Mouse (Mus musculus) WW6 (cell line): ENCODE measurements at regions not wholly inside any gene's neighbourhood (a gene's known extent, or its start where the extent isn't known, plus 50 kb on each side); places are given as distances from the start of the nearest gene placed in this dataset.

ENCODE experiments used
- DNase-seq: peaks from one replicate; pipeline ENCODE4 v3.0.0-alpha.2; 2013; ENCODE audit warnings: low read depth, low spot score

GRCm38 (mm10) chr8:64542501-64542900, 150.4 kb downstream of the Cpe start:
- DNase-seq: no peak

- no peak for DNase-seq
These were observed 152.9 kb downstream of the Cpe start for GRCm38 (mm10) chr8:64539846-64540472.

GRCm38 (mm10) chr8:64531780-64532179, 161.1 kb downstream of the Cpe start:
- DNase-seq: no peak

- no peak for DNase-seq
These were observed 170.3 kb downstream of the Cpe start for GRCm38 (mm10) chr8:64522441-64523102.

- DNase-seq: no peak
These were observed 173.2 kb downstream of the Cpe start for GRCm38 (mm10) chr8:64519650-64520049.

GRCm38 (mm10) chr8:64515923-64516322, 176.9 kb downstream of the Cpe start:
- no peak for DNase-seq

- DNase-seq: no peak
These were observed 195.4 kb downstream of the Cpe start for GRCm38 (mm10) chr8:64497281-64498060.

- no peak for DNase-seq
These were observed 196.3 kb downstream of the Cpe start for GRCm38 (mm10) chr8:64496333-64497213.

- DNase-seq: no peak
These were observed 201.3 kb downstream of the Cpe start for GRCm38 (mm10) chr8:64491561-64491960.

- no peak for DNase-seq
These were observed 204.8 kb downstream of the Cpe start for GRCm38 (mm10) chr8:64488057-64488456.

GRCm38 (mm10) chr8:64473276-64473675, 219.6 kb downstream of the Cpe start:
- DNase-seq: no peak

- no peak for DNase-seq
These were observed 220.0 kb downstream of the Cpe start for GRCm38 (mm10) chr8:64472801-64473270.

GRCm38 (mm10) chr8:64461136-64461535, 231.7 kb downstream of the Cpe start:
- DNase-seq: no peak

- no peak for DNase-seq
These were observed 235.9 kb downstream of the Cpe start for GRCm38 (mm10) chr8:64456970-64457369.

GRCm38 (mm10) chr8:64454736-64455135, 238.1 kb downstream of the Cpe start:
- DNase-seq: no peak

GRCm38 (mm10) chr8:64445366-64445765, 239.3 kb upstream of the Tll1 start:
- peak; percentile 13 for DNase-seq

GRCm38 (mm10) chr8:64444429-64444828, 238.4 kb upstream of the Tll1 start:
- DNase-seq: no peak

- DNase-seq: no peak
These were observed 232.4 kb upstream of the Tll1 start for GRCm38 (mm10) chr8:64438489-64438888.

GRCm38 (mm10) chr8:64434648-64435047, 228.6 kb upstream of the Tll1 start:
- no peak for DNase-seq

- DNase-seq: no peak
These were observed 216.8 kb upstream of the Tll1 start for GRCm38 (mm10) chr8:64422850-64423214.

- DNase-seq: no peak
These were observed 216.3 kb upstream of the Tll1 start for GRCm38 (mm10) chr8:64422200-64422849.
